Mouse (Mus musculus) liver, embryonic 13.5 days (tissue): ENCODE results near the gene Eif2s3y. TPM values are rescaled to one million over a fixed set of nuclear protein-coding genes. Genes with fewer than 3 reads are reported as not detected.

Source experiments
- ATAC-seq: fragments of 200-750 bp; cut with Nextera tagmentation; 2 replicates; pipeline ENCODE4 v1.8.0; 2017; ENCODE audit warnings: low read depth, mild to moderate bottlenecking, moderate number of reproducible peaks, moderate library complexity
- DNase-seq: peaks from one replicate; pipeline ENCODE4 v3.0.0; 2022
- H3K27ac ChIP-seq: fragments of 300-500 bp; sonication (generic); 2 replicates; pipeline ENCODE4 v1.5.1; 2015; ENCODE audit warnings: moderate library complexity, mild to moderate bottlenecking, inconsistent platforms
- H3K27me3 ChIP-seq: fragments of 300-500 bp; sonication (generic); 2 replicates; pipeline ENCODE4 v1.6.1; 2015; ENCODE audit warnings: mild to moderate bottlenecking, inconsistent platforms
- H3K36me3 ChIP-seq: fragments of 300-500 bp; sonication (generic); 2 replicates; pipeline ENCODE4 v1.6.1; 2015; ENCODE audit warnings: mild to moderate bottlenecking, inconsistent platforms
- H3K4me1 ChIP-seq: fragments of 300-500 bp; sonication (generic); replicated peaks from 2 replicates; pipeline ENCODE4 v1.6.1; 2015; ENCODE audit warnings: inconsistent platforms
- H3K4me2 ChIP-seq: fragments of 300-500 bp; sonication (generic); 2 replicates; pipeline ENCODE4 v1.6.1; 2015; ENCODE audit warnings: inconsistent platforms, mild to moderate bottlenecking, moderate library complexity
- H3K4me3 ChIP-seq: fragments of 300-500 bp; sonication (generic); replicated peaks from 2 replicates; pipeline ENCODE4 v1.5.1; 2015; ENCODE audit warnings: mild to moderate bottlenecking, inconsistent platforms
- H3K9ac ChIP-seq: fragments of 300-500 bp; sonication (generic); 2 replicates; pipeline ENCODE4 v1.6.1; 2015; ENCODE audit warnings: mild to moderate bottlenecking, inconsistent platforms
- H3K9me3 ChIP-seq: fragments of 300-500 bp; sonication (generic); replicated peaks from 2 replicates; pipeline ENCODE4 v1.6.1; 2016; ENCODE audit warnings: inconsistent platforms
- WGBS: fragments of 180-500 bp; shearing (Covaris S2); methylation state at CpG from one replicate; pipeline ENCODE4 v1.1.7; 2015; ENCODE audit not compliant: insufficient replicate concordance; 5-methylcytosine and 5-hydroxymethylcytosine counted together
- microRNA-seq: library from miRNA; unstranded; fragments of <30 nt; microRNA quantifications from one replicate; pipeline ENCODE4, GENCODE M21; 2016
- polyA plus RNA-seq: library from polyadenylated mRNA; unstranded; fragments of >200 nt; fragmentation: Nextera tagmentation; extraction: Ambion mirVana; gene quantifications from 2 replicates; pipeline ENCODE4 v1.2.1, GENCODE M21; 2015

The Eif2s3y gene
- polyA plus RNA-seq, result 17.1 and 25.0 TPM in 2 replicates

GRCm38 (mm10) chrY:1009882-1010751 is at the start of gene Eif2s3y:
Gene Eif2s3y (plus strand): TSS chrY:1010543.
- 37% methylated on average over 31 of the region's 31 CpGs for WGBS
- Histone ChIP-seq H3K27ac (no peak within 1 kb of the TSS), H3K36me3 (no peaks in the 10 kb centered on the region), H3K4me3 (peak within 1 kb of the TSS; percentile 55), H3K4me2 (0 out of 2 replicates have a peak within 1 kb of the TSS, but pooled peaks have one; percentile 26), H3K27me3 (no peaks in the 10 kb centered on the region), H3K9ac (peak within 1 kb of the TSS; percentile 61), H3K4me1 (no peaks in the 10 kb centered on the region), H3K9me3 (no peaks in the 10 kb centered on the region)
- DNase-seq (peak; percentile 52), ATAC-seq (peak; percentile 100)

Small RNA genes within 50 kb of the gene (microRNA-seq; reads per million reads assigned to microRNA genes)
- gene Gm47281, result not detected

Other genes with a start within 250 kb of the Eif2s3y start
- not detected in 2 replicates for gene Zfy1, start 213.1 kb upstream of the Eif2s3y start, polyA plus RNA-seq
- gene Uba1y, start 191.9 kb upstream of the Eif2s3y start, polyA plus RNA-seq, result not detected in 2 replicates
- gene Kdm5d, start 112.8 kb upstream of the Eif2s3y start, polyA plus RNA-seq, result 1.4 and 2.3 TPM in 2 replicates
- gene Uty, start 235.2 kb downstream of the Eif2s3y start, polyA plus RNA-seq, result 4.6 and 5.0 TPM in 2 replicates